Mouse (Mus musculus) macrophage (primary cell): ENCODE data around the gene Ccdc136. TPM values are rescaled to one million over a fixed set of nuclear protein-coding genes. Genes with fewer than 3 reads are reported as not detected.
"Not testable (repeated sequence)": the region's sequence is repeated elsewhere in the genome, so short reads cannot be mapped to it uniquely, and the experiment has no call there.

Source experiments
- H3K27ac ChIP-seq: fragments of 350-480 bp; formaldehyde crosslinking; 2 replicates; pipeline ENCODE4 v1.9.0; 2021
- H3K36me3 ChIP-seq: fragments of 350-480 bp; formaldehyde crosslinking; 2 replicates; pipeline ENCODE4 v1.9.0; 2021; ENCODE audit errors: inconsistent target
- H3K4me3 ChIP-seq: fragments of 350-480 bp; formaldehyde crosslinking; 2 replicates; pipeline ENCODE4 v1.9.0; 2021; ENCODE audit errors: inconsistent target
- H3K79me2 ChIP-seq: fragments of 350-480 bp; formaldehyde crosslinking; 2 replicates; pipeline ENCODE4 v1.9.0; 2021; ENCODE audit errors: inconsistent target
- WGBS: methylation state at CpG from one replicate; pipeline ENCODE4 v1.1.7; 2026; ENCODE audit warnings: inconsistent platforms; ENCODE audit not compliant: missing documents; 5-methylcytosine and 5-hydroxymethylcytosine counted together
- polyA plus RNA-seq: library from polyadenylated mRNA; stranded (reverse); fragments of 250-400 nt; gene quantifications from 3 replicates; pipeline ENCODE4 v1.2.4, GENCODE M21; 2018; ENCODE audit warnings: inconsistent platforms
- total RNA-seq, 78 experiments: library from RNA; depleted of rRNA; stranded (reverse); fragments of 250-400 nt; gene quantifications; 1 replicate in 9 of 78; 2 replicates in 24 of 78; 3 replicates in 43 of 78; 4 replicates in 2 of 78; pipeline ENCODE4 v1.2.4; 2018; ENCODE audit warnings: inconsistent platforms in 56 of 78

The Ccdc136 gene
- total RNA-seq (2018; cell fraction: chromatin; rRNA removed): 1 to 10 TPM in 1 of 26 experiments, not detected in 25; 3.2 TPM
- total RNA-seq (2018; cell fraction: cytosol; rRNA removed): not detected
- under 1 TPM in 1 of 26 experiments, not detected in 25; 0.34 TPM for total RNA-seq (2018; cell fraction: nucleus; rRNA removed)
- not detected in 3 replicates for polyA plus RNA-seq

GRCm38 (mm10) chr6:29395910-29396713, at the start of gene Ccdc136:
Gene Ccdc136 (plus strand): TSS chr6:29396309.
- no peaks in the 10 kb centered on the region for H3K36me3 ChIP-seq
- 2% methylated on average over 39 of the region's 49 CpGs for WGBS
- no peaks in the 10 kb centered on the region for H3K79me2 ChIP-seq
- H3K27ac ChIP-seq: no peak within 1 kb of the TSS
- H3K4me3 ChIP-seq: no peak within 1 kb of the TSS

GRCm38 (mm10) chr6:29346512-29346911, 49.6 kb upstream of the Ccdc136 start:
- not testable (repeated sequence) for H3K4me3 ChIP-seq, H3K36me3 ChIP-seq, H3K27ac ChIP-seq
- 94% methylated on average over 2 of the region's 2 CpGs for WGBS
- H3K79me2 ChIP-seq: peaks cover 35% of the 10 kb centered on the region

- H3K27ac ChIP-seq: peak overlapping the region; percentile 35
- WGBS: 47% methylated on average over 7 of the region's 7 CpGs
- no peaks in the 10 kb centered on the region for H3K36me3 ChIP-seq
- peaks cover 41% of the 10 kb centered on the region for H3K79me2 ChIP-seq
- peak overlapping the region; percentile 91 for H3K4me3 ChIP-seq
Measured at GRCm38 (mm10) chr6:29347189-29347588, 48.9 kb upstream of the Ccdc136 start.

GRCm38 (mm10) chr6:29347665-29348370, 48.3 kb upstream of the Ccdc136 start, which contains the start of gene Calu:
Gene Calu (plus strand): TSS chr6:29348069.
- peak within 1 kb of the TSS; percentile 91 for H3K4me3 ChIP-seq
- peaks cover 48% of the 10 kb centered on the region for H3K79me2 ChIP-seq
- H3K27ac ChIP-seq: peak within 1 kb of the TSS; percentile 38
- under 1% methylated on average over 55 of the region's 55 CpGs for WGBS
- H3K36me3 ChIP-seq: no peaks in the 10 kb centered on the region

- Histone ChIP-seq H3K27ac (peak overlapping the region; percentile 38), H3K36me3 (no peaks in the 10 kb centered on the region), H3K4me3 (peak overlapping the region; percentile 91), H3K79me2 (peaks cover 53% of the 10 kb centered on the region)
- WGBS: under 1% methylated on average over 15 of the region's 15 CpGs
Measured at GRCm38 (mm10) chr6:29348371-29348724, 47.8 kb upstream of the Ccdc136 start.

GRCm38 (mm10) chr6:29351613-29352012, 44.5 kb upstream of the Ccdc136 start:
- Histone ChIP-seq H3K4me3 (no peak overlapping the region), H3K36me3 (no peaks in the 10 kb centered on the region; the same call in 1 of the 2 replicates), H3K27ac (no peak overlapping the region), H3K79me2 (peaks cover 84% of the 10 kb centered on the region)

GRCm38 (mm10) chr6:29352816-29353215, 43.3 kb upstream of the Ccdc136 start:
- Histone ChIP-seq H3K79me2 (peaks cover 84% of the 10 kb centered on the region), H3K36me3 (peaks cover 9% of the 10 kb centered on the region; the same call in 1 of the 2 replicates), H3K27ac (no peak overlapping the region), H3K4me3 (no peak overlapping the region)
- 99% methylated on average over 5 of the region's 5 CpGs for WGBS

- H3K27ac ChIP-seq: no peak overlapping the region
- peaks cover 17% of the 10 kb centered on the region; the same call in 1 of the 2 replicates for H3K36me3 ChIP-seq
- H3K4me3 ChIP-seq: no peak overlapping the region
- peaks cover 21% of the 10 kb centered on the region for H3K79me2 ChIP-seq
- WGBS: 94% methylated on average over 3 of the region's 3 CpGs
Measured at GRCm38 (mm10) chr6:29359386-29359785, 36.7 kb upstream of the Ccdc136 start.

- H3K79me2 ChIP-seq: peaks cover 13% of the 10 kb centered on the region
- H3K4me3 ChIP-seq: no peak overlapping the region
- peaks cover 17% of the 10 kb centered on the region; the same call in 1 of the 2 replicates for H3K36me3 ChIP-seq
- WGBS: 83% methylated on average over 6 of the region's 6 CpGs
- no peak overlapping the region for H3K27ac ChIP-seq
Measured at GRCm38 (mm10) chr6:29360211-29360610, 35.9 kb upstream of the Ccdc136 start.

GRCm38 (mm10) chr6:29362246-29363128, 33.6 kb upstream of the Ccdc136 start:
- Histone ChIP-seq H3K27ac (no peak overlapping the region), H3K36me3 (peaks cover 34% of the 10 kb centered on the region), H3K4me3 (no peak overlapping the region), H3K79me2 (no peaks in the 10 kb centered on the region; the same call in 1 of the 2 replicates)
- WGBS: 84% methylated on average over 7 of the region's 7 CpGs

GRCm38 (mm10) chr6:29363129-29363515, 33.0 kb upstream of the Ccdc136 start:
- Histone ChIP-seq H3K27ac (no peak overlapping the region), H3K36me3 (peaks cover 36% of the 10 kb centered on the region), H3K79me2 (no peaks in the 10 kb centered on the region; the same call in 1 of the 2 replicates), H3K4me3 (no peak overlapping the region)
- WGBS: 98% methylated on average over 3 of the region's 3 CpGs

- H3K4me3 ChIP-seq: no peak overlapping the region
- H3K79me2 ChIP-seq: no peaks in the 10 kb centered on the region
- peaks cover 38% of the 10 kb centered on the region for H3K36me3 ChIP-seq
- no peak overlapping the region for H3K27ac ChIP-seq
- 90% methylated on average over 1 of the region's 1 CpGs for WGBS
Measured at GRCm38 (mm10) chr6:29365277-29365676, 30.8 kb upstream of the Ccdc136 start.

GRCm38 (mm10) chr6:29377386-29377785, 18.7 kb upstream of the Ccdc136 start:
- H3K36me3 ChIP-seq: peaks cover 33% of the 10 kb centered on the region
- H3K27ac ChIP-seq: no peak overlapping the region
- no peaks in the 10 kb centered on the region for H3K79me2 ChIP-seq
- H3K4me3 ChIP-seq: no peak overlapping the region
- WGBS: 74% methylated on average over 3 of the region's 4 CpGs

- H3K4me3 ChIP-seq: no peak overlapping the region
- peaks cover 23% of the 10 kb centered on the region; the same call in 1 of the 2 replicates for H3K36me3 ChIP-seq
- WGBS: 96% methylated on average over 10 of the region's 10 CpGs
- H3K27ac ChIP-seq: no peak overlapping the region
- H3K79me2 ChIP-seq: no peaks in the 10 kb centered on the region
Measured at GRCm38 (mm10) chr6:29378678-29379077, 17.4 kb upstream of the Ccdc136 start.
